Mouse (Mus musculus): ENCODE data around the gene Nfkb1.

DNA sequence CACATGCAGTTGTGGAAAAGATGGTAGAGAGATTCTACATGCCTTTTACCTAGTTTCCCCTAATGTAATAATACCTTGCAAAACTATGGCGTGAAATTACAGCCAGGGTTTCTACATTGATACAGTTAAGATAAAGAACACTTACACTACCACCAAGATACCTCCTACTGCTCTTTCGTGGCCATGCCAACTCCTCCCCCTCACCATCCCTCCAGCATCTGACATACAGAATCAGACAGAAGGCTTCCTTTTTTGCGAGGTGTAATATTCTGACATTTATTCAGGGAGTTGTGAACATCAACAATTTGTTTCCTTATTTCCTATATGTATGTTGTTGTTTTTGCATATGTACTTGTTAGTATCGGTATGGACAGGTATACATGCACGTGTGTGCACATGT, 11.3 kb upstream of the Nfkb1 start:
- TF ChIP-seq POLR2A (IDR thresholded peaks at IDR 0.05; ENCODE audit: insufficient read depth, low read length) (no peak), CTCF (IDR thresholded peaks at IDR 0.05; ENCODE audit: low read depth, low read length) (no peak), EP300 (IDR thresholded peaks at IDR 0.05; ENCODE audit: insufficient read depth, low read depth, low read length) (no peak)
